Mouse (Mus musculus) layer of hippocampus, adult 11-12 months (tissue): Measurements from ENCODE around the gene Slc25a31.
A peak's percentile ranks its signal among the peaks of the same experiment; 100 is the strongest.

ENCODE experiments used
- DNase-seq: peaks from one replicate; pipeline ENCODE4 v3.0.0; 2022; ENCODE audit warnings: low spot score

Slc25a31 gene

DNA sequence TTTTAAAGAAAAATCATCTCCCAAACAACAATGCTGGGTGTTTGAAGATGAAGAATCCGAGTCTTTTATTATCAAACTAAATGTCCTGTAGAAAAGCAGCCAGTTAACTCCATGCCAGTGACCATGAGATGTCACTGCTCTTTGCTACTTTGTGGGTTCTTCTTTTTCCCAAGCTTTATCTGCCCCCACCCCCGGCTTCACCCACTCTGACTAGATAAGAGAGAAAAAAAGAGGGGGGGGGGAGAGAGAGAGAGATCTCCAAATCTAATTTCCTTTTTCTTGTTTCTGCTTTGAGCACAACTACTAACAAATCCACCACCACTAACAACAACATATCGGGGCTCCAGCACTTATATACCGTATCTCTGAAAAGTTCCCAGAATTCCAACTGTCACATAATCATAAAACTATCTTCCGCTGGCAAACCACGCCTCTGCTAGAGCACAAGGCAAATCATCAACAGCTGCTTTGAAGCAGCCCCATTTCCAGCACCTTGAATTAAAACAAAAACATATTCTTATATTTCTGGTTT, 29.8 kb downstream of the Slc25a31 start:
- DNase-seq: no peak

DNA sequence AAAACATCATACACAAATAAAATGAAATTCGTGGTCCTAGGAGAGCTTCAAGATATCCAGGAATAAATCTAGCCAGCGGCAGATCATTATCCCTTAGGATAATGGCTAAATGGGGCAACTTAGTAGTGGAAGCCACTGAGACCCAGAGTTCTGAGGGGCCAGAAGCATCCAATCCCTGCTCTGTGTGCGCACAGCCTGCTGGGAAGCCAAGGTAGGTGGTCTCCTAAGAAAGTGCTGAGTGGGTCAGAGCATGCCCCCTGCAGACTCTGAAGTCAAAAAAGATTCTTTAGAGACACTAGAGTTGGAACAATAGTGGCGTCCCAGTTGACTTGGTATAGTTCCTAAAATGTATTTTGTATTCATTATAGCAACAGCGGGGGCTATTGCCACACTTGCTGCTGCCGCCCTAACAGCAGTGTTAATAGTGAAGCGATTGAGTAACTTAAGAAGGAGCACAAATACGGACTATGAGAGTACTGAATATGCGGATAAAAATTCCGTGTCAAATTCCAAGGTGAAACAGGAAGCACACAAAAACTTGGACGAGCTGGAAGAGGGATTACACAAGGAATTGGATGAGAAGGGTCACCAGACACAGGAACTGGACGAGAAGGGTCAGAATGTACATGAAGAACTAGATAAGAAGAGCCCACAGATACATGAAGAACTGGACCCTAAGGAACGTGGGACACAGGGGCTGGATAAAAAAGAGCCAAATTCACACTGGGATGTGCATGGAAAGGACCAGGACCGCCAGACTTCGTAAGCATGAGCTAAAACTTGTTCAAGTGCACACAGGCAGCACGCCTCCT, 35.6 kb downstream of the Slc25a31 start, which contains the start of gene Hspa4l:
Gene Hspa4l, plus strand, starts transcription at position 472 of the 812 bp plus-strand sequence.
- no peak for DNase-seq

DNA sequence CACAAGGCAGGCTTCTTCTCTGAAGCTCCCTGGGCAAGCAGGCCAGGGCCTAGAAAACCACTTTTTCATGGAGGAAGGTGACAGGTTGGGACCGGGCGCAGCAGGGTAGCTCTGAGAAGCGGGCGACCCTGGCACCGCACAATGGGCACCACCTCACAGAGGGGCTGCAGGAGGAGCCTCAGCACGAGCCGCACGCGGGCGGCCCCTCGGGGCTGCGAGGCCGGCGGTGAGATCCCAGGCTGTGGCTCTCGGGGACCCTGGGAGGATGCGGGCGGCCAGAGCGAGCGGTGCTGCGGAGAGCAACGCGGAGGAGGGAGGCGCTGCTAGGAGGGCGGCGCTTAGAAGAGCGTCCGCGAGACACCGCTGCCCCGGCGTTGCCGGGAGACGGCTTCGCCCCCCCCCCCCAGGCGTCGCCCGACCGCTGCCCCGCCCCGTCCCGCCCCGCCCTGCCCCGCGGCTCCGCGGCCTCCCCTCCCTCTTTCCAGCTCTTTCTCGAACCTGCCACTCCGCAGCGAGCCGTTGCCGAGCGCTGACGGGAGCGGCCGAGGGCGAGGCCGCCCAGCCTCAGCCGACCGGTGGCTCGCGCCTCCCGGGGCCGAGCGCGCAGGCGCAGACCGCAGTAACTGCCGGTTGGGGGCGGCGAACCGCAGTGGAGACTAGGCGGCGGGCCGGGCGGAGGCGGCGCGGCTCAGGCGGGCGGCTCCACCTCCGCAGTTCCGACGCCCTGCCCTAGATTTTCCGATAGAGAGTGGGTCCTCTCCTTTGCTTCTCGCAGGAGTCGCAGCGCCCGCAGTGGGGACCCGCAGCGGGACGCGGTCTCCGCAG, 36.4 kb downstream of the Slc25a31 start:
- DNase-seq: peak; percentile 89

DNA sequence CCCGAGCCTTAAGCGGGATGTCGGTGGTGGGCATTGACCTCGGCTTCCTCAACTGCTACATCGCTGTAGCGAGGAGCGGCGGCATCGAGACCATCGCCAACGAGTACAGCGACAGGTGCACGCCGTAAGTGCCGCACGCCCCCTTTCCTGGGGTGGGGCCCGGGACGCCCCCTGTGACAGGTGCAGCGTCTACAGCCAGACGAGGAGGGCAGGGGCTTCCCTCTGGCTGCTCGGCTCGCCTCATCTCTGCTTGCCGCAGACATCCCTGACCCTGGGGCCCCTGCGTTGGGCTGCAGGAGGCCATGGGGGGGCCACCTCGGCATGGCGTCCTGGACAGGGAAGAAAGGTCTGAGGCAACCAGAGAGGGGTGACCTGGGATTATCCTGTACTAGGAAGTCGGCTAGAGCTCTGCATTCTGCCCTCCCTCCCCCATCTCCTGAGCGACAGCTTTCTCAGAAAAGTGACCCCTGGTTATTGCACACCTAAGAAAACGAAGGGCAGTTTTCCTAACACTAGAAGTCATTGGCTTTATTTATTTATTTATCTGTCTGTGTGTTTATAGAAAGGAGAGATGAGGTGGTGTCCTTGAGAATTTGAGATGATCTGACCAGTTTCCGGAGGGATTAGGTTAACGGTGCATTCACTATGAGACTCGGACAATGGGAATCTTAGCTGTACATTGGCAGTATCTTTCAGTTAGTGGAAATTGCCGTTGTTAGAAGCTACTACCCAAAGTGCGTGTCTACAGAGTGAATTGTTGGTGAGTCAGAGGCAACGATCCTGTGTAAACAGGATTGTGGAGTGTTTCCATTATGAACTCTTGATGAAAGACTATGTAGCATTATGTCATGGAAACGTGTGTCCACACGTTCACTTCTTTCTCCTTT, 37.2 kb downstream of the Slc25a31 start:
- DNase-seq: no peak

DNA sequence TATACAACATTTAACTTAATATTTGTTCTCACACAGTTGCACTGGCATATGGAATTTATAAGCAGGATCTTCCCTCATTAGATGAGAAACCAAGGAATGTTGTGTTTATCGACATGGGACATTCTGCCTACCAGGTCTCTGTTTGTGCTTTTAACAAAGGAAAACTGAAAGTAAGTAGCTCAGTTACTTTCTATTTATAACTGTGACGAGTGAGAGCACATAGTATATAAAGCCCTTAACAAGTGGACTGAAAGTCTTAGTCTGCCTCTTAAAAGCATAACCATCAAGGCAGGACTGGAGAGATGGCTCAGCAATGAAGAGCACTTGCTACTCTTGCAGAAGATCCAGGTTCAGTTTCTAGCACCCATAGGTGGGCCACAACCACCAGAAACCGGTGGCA, 52.1 kb downstream of the Slc25a31 start:
- DNase-seq: no peak

DNA sequence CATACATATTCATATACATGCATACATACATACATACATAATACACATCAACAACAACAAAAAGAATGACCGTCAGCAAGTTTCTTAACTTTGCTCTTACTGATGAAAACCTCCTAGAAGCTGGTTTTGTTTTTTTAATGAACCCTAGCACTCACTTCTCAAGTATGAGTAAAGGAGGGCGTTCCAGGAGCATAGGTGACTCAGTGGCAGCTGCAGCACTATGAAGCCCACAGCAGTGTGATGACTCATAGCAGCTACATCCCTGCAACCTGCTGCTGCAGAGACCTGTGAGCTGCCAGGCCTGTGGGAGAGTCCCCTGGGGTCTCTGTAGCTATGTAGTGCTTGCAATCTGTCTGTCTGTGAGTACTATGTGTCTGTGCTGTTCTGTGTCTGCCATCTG, 52.7 kb downstream of the Slc25a31 start:
- no peak for DNase-seq
